Mouse (Mus musculus) lung, postnatal 0 days (tissue): ENCODE measurements around the gene Atp13a3. TPM values are rescaled to one million over a fixed set of nuclear protein-coding genes. Genes with fewer than 3 reads are reported as not detected.
"Not testable (repeated sequence)": the region's sequence is repeated elsewhere in the genome, so short reads cannot be mapped to it uniquely, and the experiment has no call there.

ENCODE experiments used
- ATAC-seq: fragments of 200-750 bp; cut with Nextera tagmentation; 2 replicates; pipeline ENCODE4 v1.8.0; 2017; ENCODE audit warnings: moderate library complexity
- DNase-seq: peaks from one replicate; pipeline ENCODE4 v3.0.0-alpha.2; 2016; ENCODE audit warnings: low spot score
- H3K27ac ChIP-seq: fragments of 300-500 bp; sonication (generic); 2 replicates; pipeline ENCODE4 v1.5.1; 2014; ENCODE audit warnings: antibody characterized with exemption, mild to moderate bottlenecking, low read length, mixed read lengths
- H3K27me3 ChIP-seq: fragments of 300-500 bp; sonication (generic); replicated peaks from 2 replicates; pipeline ENCODE4 v1.6.1; 2014; ENCODE audit warnings: low read length, mixed read lengths; ENCODE audit not compliant: insufficient read depth
- H3K36me3 ChIP-seq: fragments of 300-500 bp; sonication (generic); 2 replicates; pipeline ENCODE4 v1.6.1; 2014; ENCODE audit warnings: low read length, mixed read lengths; ENCODE audit not compliant: insufficient read depth
- H3K4me1 ChIP-seq: fragments of 300-500 bp; sonication (generic); 2 replicates; pipeline ENCODE4 v1.6.1; 2014; ENCODE audit warnings: antibody characterized with exemption, low read depth, low read length, mixed read lengths; ENCODE audit not compliant: insufficient read depth
- H3K4me2 ChIP-seq: fragments of 300-500 bp; sonication (generic); replicated peaks from 2 replicates; pipeline ENCODE4 v1.6.1; 2014; ENCODE audit warnings: low read depth, mild to moderate bottlenecking, low read length, moderate library complexity, mixed read lengths
- H3K4me3 ChIP-seq: fragments of 300-500 bp; sonication (generic); 2 replicates; pipeline ENCODE4 v1.5.1; 2014; ENCODE audit warnings: low read depth, low read length
- H3K9ac ChIP-seq: fragments of 300-500 bp; sonication (generic); replicated peaks from 2 replicates; pipeline ENCODE4 v1.6.1; 2014; ENCODE audit warnings: low read depth, mild to moderate bottlenecking
- H3K9me3 ChIP-seq: fragments of 300-500 bp; sonication (generic); 2 replicates; pipeline ENCODE4 v1.6.1; 2016; ENCODE audit warnings: low read length, mixed read lengths
- CTCF ChIP-seq: IDR thresholded peaks from 2 replicates; pipeline ENCODE4 v1.5.1; 2016; ENCODE audit warnings: antibody characterized with exemption, mild to moderate bottlenecking
- EP300 ChIP-seq: IDR thresholded peaks from 2 replicates; pipeline ENCODE4 v1.6.1; 2016; ENCODE audit warnings: antibody characterized with exemption, mild to moderate bottlenecking, control low read depth
- WGBS: fragments of 180-500 bp; shearing (Covaris S2); extraction: QIAGEN DNeasy Blood & Tissue Kit; methylation state at CpG from one replicate; pipeline ENCODE4 v1.1.7; 2014; 5-methylcytosine and 5-hydroxymethylcytosine counted together
- polyA plus RNA-seq: library from polyadenylated mRNA; unstranded; fragments of >200 nt; fragmentation: Nextera tagmentation; extraction: Ambion mirVana; gene quantifications from 2 replicates; pipeline ENCODE4 v1.2.1, GENCODE M21; 2015

Atp13a3 gene
- polyA plus RNA-seq, result 18.9 and 19.3 TPM in 2 replicates

- H3K27ac ChIP-seq, result no peak within 1 kb of the TSS
- no peak within 1 kb of the TSS for H3K9ac ChIP-seq
- H3K36me3 ChIP-seq, result no peaks in the 10 kb centered on the region
- no peak within 1 kb of the TSS for H3K4me3 ChIP-seq
- H3K27me3 ChIP-seq, result no peaks in the 10 kb centered on the region
- WGBS, result 62% methylated on average over 11 of the region's 11 CpGs
- H3K4me1 ChIP-seq, result no peaks in the 10 kb centered on the region
- DNase-seq (no peak), ATAC-seq (no peak)
- no peak within 1 kb of the TSS for H3K4me2 ChIP-seq
- TF ChIP-seq CTCF, result no peak
- TF ChIP-seq EP300, result no peak
- H3K9me3 ChIP-seq, result no peaks in the 10 kb centered on the region
Observed at GRCm38 (mm10) chr16:30405925-30406670, at the start of gene Atp13a3. Atp13a3 (minus strand) TSS chr16:30405975.

- TF ChIP-seq CTCF (no peak), EP300 (no peak)
- Histone ChIP-seq H3K27ac (no peak overlapping the region), H3K36me3 (no peaks in the 10 kb centered on the region), H3K27me3 (no peaks in the 10 kb centered on the region), H3K9ac (no peak overlapping the region), H3K4me3 (no peak overlapping the region), H3K4me2 (no peak overlapping the region), H3K4me1 (no peaks in the 10 kb centered on the region), H3K9me3 (0 out of 2 replicates have a peak, but pooled peaks cover 4% of the 10 kb centered on the region)
- 30% methylated on average over 5 of the region's 5 CpGs for WGBS
- ATAC-seq, result no peak
- DNase-seq, result no peak
Observed at GRCm38 (mm10) chr16:30453213-30453975, 47.6 kb upstream of the Atp13a3 start.

- not testable (repeated sequence) for H3K27me3 ChIP-seq, H3K4me3 ChIP-seq, H3K9ac ChIP-seq, DNase-seq, H3K4me2 ChIP-seq, H3K9me3 ChIP-seq, H3K36me3 ChIP-seq, H3K27ac ChIP-seq, ATAC-seq, H3K4me1 ChIP-seq
- WGBS, result 85% methylated on average over 2 of the region's 2 CpGs
Observed at GRCm38 (mm10) chr16:30451174-30451573, 45.4 kb upstream of the Atp13a3 start.

GRCm38 (mm10) chr16:30449017-30449416 is 43.2 kb upstream of the Atp13a3 start:
- DNase-seq (no peak), ATAC-seq (no peak)
- WGBS, result 73% methylated on average over 1 of the region's 1 CpGs

GRCm38 (mm10) chr16:30448169-30448568 is 42.4 kb upstream of the Atp13a3 start:
- Histone ChIP-seq H3K9ac (no peak overlapping the region), H3K4me1 (no peaks in the 10 kb centered on the region), H3K27me3 (no peaks in the 10 kb centered on the region), H3K9me3 (0 out of 2 replicates have a peak, but pooled peaks cover 4% of the 10 kb centered on the region), H3K4me3 (no peak overlapping the region), H3K36me3 (no peaks in the 10 kb centered on the region), H3K4me2 (no peak overlapping the region), H3K27ac (no peak overlapping the region)
- no peak for ATAC-seq
- DNase-seq, result no peak
- WGBS, result 79% methylated on average over 3 of the region's 3 CpGs
- TF ChIP-seq CTCF (no peak), EP300 (no peak)

More at GRCm38 (mm10) chr16:30449017-30449416, 43.2 kb upstream of the Atp13a3 start:
- no peak for TF ChIP-seq EP300
- TF ChIP-seq CTCF, result no peak
- Histone ChIP-seq H3K4me1 (no peaks in the 10 kb centered on the region), H3K9me3 (0 out of 2 replicates have a peak, but pooled peaks cover 4% of the 10 kb centered on the region), H3K36me3 (no peaks in the 10 kb centered on the region), H3K27ac (no peak overlapping the region), H3K27me3 (no peaks in the 10 kb centered on the region), H3K4me2 (no peak overlapping the region), H3K9ac (no peak overlapping the region), H3K4me3 (no peak overlapping the region)

GRCm38 (mm10) chr16:30447642-30448041 is 41.9 kb upstream of the Atp13a3 start:
- Histone ChIP-seq H3K27ac (no peak overlapping the region), H3K9me3 (0 out of 2 replicates have a peak, but pooled peaks cover 4% of the 10 kb centered on the region), H3K9ac (no peak overlapping the region), H3K27me3 (no peaks in the 10 kb centered on the region), H3K4me2 (no peak overlapping the region), H3K4me1 (no peaks in the 10 kb centered on the region), H3K4me3 (no peak overlapping the region), H3K36me3 (no peaks in the 10 kb centered on the region)
- TF ChIP-seq CTCF (no peak), EP300 (no peak)
- ATAC-seq (no peak), DNase-seq (no peak)
- WGBS, result 55% methylated on average over 4 of the region's 4 CpGs
